Mouse (Mus musculus): ENCODE data around the gene Kirrel2. TPM values are rescaled to one million over a fixed set of nuclear protein-coding genes. Genes with fewer than 3 reads are reported as not detected.

Gene Kirrel2
- polyA plus RNA-seq, 1 experiment from 2014 or later, result 0.65 TPM

DNA sequence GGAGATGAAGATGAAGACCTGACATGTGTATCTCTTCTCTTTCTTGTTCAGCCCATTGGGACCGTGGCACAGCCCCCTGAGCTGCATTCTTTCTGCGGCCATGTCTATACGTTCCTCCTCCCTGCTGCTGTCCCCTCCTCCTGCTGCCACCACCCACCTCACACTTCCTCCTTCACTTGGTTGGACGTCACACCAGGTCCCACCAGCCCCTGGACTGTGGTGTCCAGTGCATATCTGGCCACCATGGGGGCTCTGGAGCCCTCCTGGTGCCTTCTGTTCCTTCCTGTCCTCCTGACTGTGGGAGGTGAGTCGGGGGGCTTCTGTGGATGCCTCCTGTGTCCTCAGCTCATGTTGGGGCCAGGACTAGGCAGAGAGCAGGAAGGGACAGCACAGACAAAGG, 43.9 kb downstream of the Kirrel2 start, which contains the start of gene Tyrobp:
Tyrobp (plus strand) TSS at position 165 of the 400 bp plus-strand sequence.
- ATAC-seq, result no peak
- Histone ChIP-seq H3K9me3 (replicated peaks; ENCODE audit: control insufficient read depth, low read length) (no peaks in the 10 kb centered on the region), H3K9ac (ENCODE audit: low read length) (no peak within 1 kb of the TSS), H3K4me2 (ENCODE audit: low read length) (no peak within 1 kb of the TSS), H3K4me1 (ENCODE audit: control insufficient read depth, insufficient read depth, low read length) (no peaks in the 10 kb centered on the region), H3K27ac (ENCODE audit: low read depth, low read length) (no peak within 1 kb of the TSS), H3K36me3 (ENCODE audit: control insufficient read depth, insufficient read depth, low read length) (no peaks in the 10 kb centered on the region), H3K4me3 (ENCODE audit: low read depth, low read length) (no peak within 1 kb of the TSS), H3K27me3 (replicated peaks; ENCODE audit: control insufficient read depth, insufficient read depth, low read length) (no peaks in the 10 kb centered on the region)
- no peak for DNase-seq (ENCODE audit: low spot score)
- WGBS, result 72% methylated on average over 5 of the region's 5 CpGs

DNA sequence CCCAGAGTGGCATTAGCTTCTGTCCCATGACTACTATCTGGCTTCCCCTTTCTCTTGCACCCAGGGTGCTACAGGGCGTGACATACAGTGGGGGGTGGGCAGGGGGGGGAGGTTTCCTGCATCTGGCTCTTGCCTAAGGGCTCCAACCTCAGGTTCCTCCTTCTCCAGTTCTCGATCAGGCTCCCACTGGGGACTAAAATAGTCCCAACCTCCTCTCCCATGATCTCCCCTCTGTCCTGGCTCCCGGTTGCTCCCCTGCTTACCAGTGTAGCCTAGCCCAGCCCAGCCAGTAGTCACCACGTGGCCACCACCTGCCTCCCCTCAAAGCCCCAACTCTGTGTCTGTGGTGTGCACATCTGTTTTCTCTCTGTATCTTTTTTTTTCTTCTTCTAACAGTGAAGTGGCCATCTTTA, 44.7 kb downstream of the Kirrel2 start:
- Histone ChIP-seq H3K9ac (ENCODE audit: low read length) (no peak overlapping the region), H3K4me3 (ENCODE audit: low read depth, low read length) (no peak overlapping the region), H3K4me1 (ENCODE audit: control insufficient read depth, insufficient read depth, low read length) (no peaks in the 10 kb centered on the region), H3K9me3 (replicated peaks; ENCODE audit: control insufficient read depth, low read length) (no peaks in the 10 kb centered on the region), H3K36me3 (ENCODE audit: control insufficient read depth, insufficient read depth, low read length) (no peaks in the 10 kb centered on the region), H3K27me3 (replicated peaks; ENCODE audit: control insufficient read depth, insufficient read depth, low read length) (no peaks in the 10 kb centered on the region), H3K27ac (ENCODE audit: low read depth, low read length) (no peak overlapping the region), H3K4me2 (ENCODE audit: low read length) (no peak overlapping the region)
- ATAC-seq (no peak), DNase-seq (ENCODE audit: low spot score) (no peak)
- WGBS, result 53% methylated on average over 3 of the region's 4 CpGs

GRCm38 (mm10) chr7:30411023-30411422, 46.5 kb downstream of the Kirrel2 start:
- Histone ChIP-seq H3K27ac (ENCODE audit: low read depth, low read length) (no peak overlapping the region), H3K4me3 (ENCODE audit: low read depth, low read length) (no peak overlapping the region), H3K27me3 (replicated peaks; ENCODE audit: control insufficient read depth, insufficient read depth, low read length) (no peaks in the 10 kb centered on the region), H3K9ac (ENCODE audit: low read length) (no peak overlapping the region), H3K4me2 (ENCODE audit: low read length) (no peak overlapping the region), H3K4me1 (ENCODE audit: control insufficient read depth, insufficient read depth, low read length) (no peaks in the 10 kb centered on the region), H3K36me3 (ENCODE audit: control insufficient read depth, insufficient read depth, low read length) (no peaks in the 10 kb centered on the region), H3K9me3 (replicated peaks; ENCODE audit: control insufficient read depth, low read length) (no peaks in the 10 kb centered on the region)
- no peak for DNase-seq (ENCODE audit: low spot score)
- WGBS, result 87% methylated on average over 3 of the region's 3 CpGs
- no peak for ATAC-seq

GRCm38 (mm10) chr7:30409789-30410188, 47.7 kb downstream of the Kirrel2 start:
- Histone ChIP-seq H3K9me3 (replicated peaks; ENCODE audit: control insufficient read depth, low read length) (no peaks in the 10 kb centered on the region), H3K4me1 (ENCODE audit: control insufficient read depth, insufficient read depth, low read length) (no peaks in the 10 kb centered on the region), H3K4me2 (ENCODE audit: low read length) (no peak overlapping the region), H3K27ac (ENCODE audit: low read depth, low read length) (no peak overlapping the region), H3K27me3 (replicated peaks; ENCODE audit: control insufficient read depth, insufficient read depth, low read length) (no peaks in the 10 kb centered on the region), H3K9ac (ENCODE audit: low read length) (no peak overlapping the region), H3K36me3 (ENCODE audit: control insufficient read depth, insufficient read depth, low read length) (no peaks in the 10 kb centered on the region), H3K4me3 (ENCODE audit: low read depth, low read length) (no peak overlapping the region)
- WGBS, result 77% methylated on average over 2 of the region's 2 CpGs
- DNase-seq (ENCODE audit: low spot score), result no peak
- no peak for ATAC-seq

GRCm38 (mm10) chr7:30408639-30409038, 48.9 kb downstream of the Kirrel2 start:
- WGBS, result 85% methylated on average over 3 of the region's 3 CpGs

DNA sequence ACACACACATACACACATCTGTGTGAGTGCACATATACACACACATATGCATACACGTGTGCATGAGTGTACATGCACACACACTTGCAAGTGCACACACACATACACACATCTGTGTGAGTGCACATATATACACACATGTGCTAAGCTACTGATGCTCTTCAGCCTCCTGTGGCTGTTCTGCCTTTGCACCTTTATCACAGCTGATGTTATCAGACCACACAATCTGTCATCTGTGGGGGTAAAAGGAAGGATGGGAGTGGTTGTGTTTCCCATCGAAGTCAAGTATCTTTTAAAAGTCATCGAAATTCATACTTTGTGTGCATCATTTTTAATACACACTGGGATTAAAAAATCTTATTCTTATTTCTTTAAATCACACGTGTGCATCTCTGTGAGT, 55.1 kb downstream of the Kirrel2 start:
- H3K4me2 ChIP-seq (ENCODE audit: low read length), result no peak overlapping the region
- H3K4me3 ChIP-seq (ENCODE audit: low read depth, low read length), result no peak overlapping the region
- H3K36me3 ChIP-seq (ENCODE audit: control insufficient read depth, insufficient read depth, low read length), result no peaks in the 10 kb centered on the region
- H3K27ac ChIP-seq (ENCODE audit: low read depth, low read length), result no peak overlapping the region
- H3K9ac ChIP-seq (ENCODE audit: low read length), result no peak overlapping the region
- ATAC-seq (no peak), DNase-seq (ENCODE audit: low spot score) (no peak)
- WGBS, result 75% methylated on average over 4 of the region's 4 CpGs
- H3K27me3 ChIP-seq (replicated peaks; ENCODE audit: control insufficient read depth, insufficient read depth, low read length), result no peaks in the 10 kb centered on the region
- no peaks in the 10 kb centered on the region for H3K9me3 ChIP-seq (replicated peaks; ENCODE audit: control insufficient read depth, low read length)
- H3K4me1 ChIP-seq (ENCODE audit: control insufficient read depth, insufficient read depth, low read length), result no peaks in the 10 kb centered on the region

More at GRCm38 (mm10) chr7:30408639-30409038, 48.9 kb downstream of the Kirrel2 start:
- DNase-seq (ENCODE audit: low spot score) (no peak), ATAC-seq (no peak)
- no peak overlapping the region for H3K4me3 ChIP-seq (ENCODE audit: low read depth, low read length)
- no peaks in the 10 kb centered on the region for H3K4me1 ChIP-seq (ENCODE audit: control insufficient read depth, insufficient read depth, low read length)
- no peaks in the 10 kb centered on the region for H3K36me3 ChIP-seq (ENCODE audit: control insufficient read depth, insufficient read depth, low read length)
- no peaks in the 10 kb centered on the region for H3K9me3 ChIP-seq (replicated peaks; ENCODE audit: control insufficient read depth, low read length)
- H3K4me2 ChIP-seq (ENCODE audit: low read length), result no peak overlapping the region
- no peak overlapping the region for H3K27ac ChIP-seq (ENCODE audit: low read depth, low read length)
- H3K9ac ChIP-seq (ENCODE audit: low read length), result no peak overlapping the region
- no peaks in the 10 kb centered on the region for H3K27me3 ChIP-seq (replicated peaks; ENCODE audit: control insufficient read depth, insufficient read depth, low read length)

DNA sequence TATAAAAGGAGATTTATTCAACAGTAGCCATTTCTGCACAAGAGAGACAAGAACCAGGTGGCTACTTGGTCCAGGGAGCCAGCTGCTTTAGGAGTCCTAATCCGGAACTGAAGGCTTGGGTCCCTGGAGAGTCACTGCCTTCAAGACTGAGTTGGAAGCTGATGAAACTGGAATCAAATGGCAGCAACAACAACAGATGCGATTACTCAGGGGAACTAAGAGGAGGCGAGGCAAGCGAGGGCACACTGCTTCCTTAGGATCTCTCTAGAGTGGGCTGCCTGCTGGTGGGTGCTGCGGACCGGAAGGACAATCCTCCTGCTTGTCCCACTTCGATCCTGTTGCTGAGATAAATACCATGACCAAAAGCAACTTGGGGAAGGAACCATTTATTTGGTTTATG, 57.8 kb downstream of the Kirrel2 start:
- DNase-seq (ENCODE audit: low spot score), result no peak
- ATAC-seq, result no peak
- H3K4me2 ChIP-seq (ENCODE audit: low read length), result no peak overlapping the region
- H3K4me1 ChIP-seq (ENCODE audit: control insufficient read depth, insufficient read depth, low read length), result no peaks in the 10 kb centered on the region
- no peaks in the 10 kb centered on the region for H3K36me3 ChIP-seq (ENCODE audit: control insufficient read depth, insufficient read depth, low read length)
- WGBS, result 62% methylated on average over 7 of the region's 7 CpGs
- no peak overlapping the region for H3K4me3 ChIP-seq (ENCODE audit: low read depth, low read length)
- no peaks in the 10 kb centered on the region for H3K27me3 ChIP-seq (replicated peaks; ENCODE audit: control insufficient read depth, insufficient read depth, low read length)
- H3K9me3 ChIP-seq (replicated peaks; ENCODE audit: control insufficient read depth, low read length), result no peaks in the 10 kb centered on the region
- H3K9ac ChIP-seq (ENCODE audit: low read length), result 0 out of 2 replicates have a peak overlapping the region, but pooled peaks have one; percentile 13
- H3K27ac ChIP-seq (ENCODE audit: low read depth, low read length), result no peak overlapping the region

Other genes with a start within 250 kb of the Kirrel2 start
- gene Polr2i, start 225.7 kb downstream of the Kirrel2 start, polyA plus RNA-seq (2014; fragmentation: Nextera tagmentation; extraction: Ambion mirVana), result 191 and 256 TPM in 2 replicates
- 376 and 384 TPM in 2 replicates for gene Tbcb, start 225.4 kb downstream of the Kirrel2 start, polyA plus RNA-seq (2014; fragmentation: Nextera tagmentation; extraction: Ambion mirVana)
- gene Ovol3, start 222.0 kb downstream of the Kirrel2 start, polyA plus RNA-seq (2014; fragmentation: Nextera tagmentation; extraction: Ambion mirVana), result not detected in 2 replicates
- 0.27 and 0.32 TPM in 2 replicates for gene Thap8, start 177.6 kb downstream of the Kirrel2 start, polyA plus RNA-seq (2014; fragmentation: Nextera tagmentation; extraction: Ambion mirVana)
- 5.6 and 5.8 TPM in 2 replicates for gene Wdr62, start 177.3 kb downstream of the Kirrel2 start, polyA plus RNA-seq (2014; fragmentation: Nextera tagmentation; extraction: Ambion mirVana)
- 142 and 174 TPM in 2 replicates for gene Clip3, start 166.0 kb downstream of the Kirrel2 start, polyA plus RNA-seq (2014; fragmentation: Nextera tagmentation; extraction: Ambion mirVana)
- gene Alkbh6, start 149.0 kb downstream of the Kirrel2 start, polyA plus RNA-seq (2014; fragmentation: Nextera tagmentation; extraction: Ambion mirVana), result 102 and 118 TPM in 2 replicates
- gene Syne4, start 142.9 kb downstream of the Kirrel2 start, polyA plus RNA-seq (2014; fragmentation: Nextera tagmentation; extraction: Ambion mirVana), result 3.6 and 3.7 TPM in 2 replicates
- gene E130208F15Rik, start 135.9 kb downstream of the Kirrel2 start, polyA plus RNA-seq (2014; fragmentation: Nextera tagmentation; extraction: Ambion mirVana), result not detected in 2 replicates
- gene Sdhaf1, start 133.8 kb downstream of the Kirrel2 start, polyA plus RNA-seq (2014; fragmentation: Nextera tagmentation; extraction: Ambion mirVana), result 18.7 and 23.8 TPM in 2 replicates
- 8.8 and 10.3 TPM in 2 replicates for gene Lrfn3, start 94.9 kb downstream of the Kirrel2 start, polyA plus RNA-seq (2014; fragmentation: Nextera tagmentation; extraction: Ambion mirVana)
- gene Tyrobp, start 43.9 kb downstream of the Kirrel2 start, polyA plus RNA-seq (2014; fragmentation: Nextera tagmentation; extraction: Ambion mirVana), result 31.1 and 31.3 TPM in 2 replicates
- gene Hcst, start 37.8 kb downstream of the Kirrel2 start, polyA plus RNA-seq (2014; fragmentation: Nextera tagmentation; extraction: Ambion mirVana), result 0.61 TPM in 1 of 2 replicates, not detected in the other
- gene Nfkbid, start 36.0 kb downstream of the Kirrel2 start, polyA plus RNA-seq (2014; fragmentation: Nextera tagmentation; extraction: Ambion mirVana), result 1.2 and 1.4 TPM in 2 replicates
- 467 and 579 TPM in 2 replicates for gene Aplp1, start 12.2 kb downstream of the Kirrel2 start, polyA plus RNA-seq (2014; fragmentation: Nextera tagmentation; extraction: Ambion mirVana)
- gene Nphs1, start 625 bp upstream of the Kirrel2 start, polyA plus RNA-seq (2014; fragmentation: Nextera tagmentation; extraction: Ambion mirVana), result 0.10 TPM in 1 of 2 replicates, not detected in the other
- not detected in 2 replicates for gene Prodh2, start 35.9 kb upstream of the Kirrel2 start, polyA plus RNA-seq (2014; fragmentation: Nextera tagmentation; extraction: Ambion mirVana)
- 63.5 and 98.4 TPM in 2 replicates for gene Arhgap33, start 77.4 kb upstream of the Kirrel2 start, polyA plus RNA-seq (2014; fragmentation: Nextera tagmentation; extraction: Ambion mirVana)
- gene Hspb6, start 94.5 kb upstream of the Kirrel2 start, polyA plus RNA-seq (2014; fragmentation: Nextera tagmentation; extraction: Ambion mirVana), result 8.6 and 10.1 TPM in 2 replicates
- gene Proser3, start 94.6 kb upstream of the Kirrel2 start, polyA plus RNA-seq (2014; fragmentation: Nextera tagmentation; extraction: Ambion mirVana), result 6.2 and 7.1 TPM in 2 replicates
- gene Lin37, start 102.1 kb upstream of the Kirrel2 start, polyA plus RNA-seq (2014; fragmentation: Nextera tagmentation; extraction: Ambion mirVana), result 47.6 and 59.0 TPM in 2 replicates
- gene U2af1l4, start 105.6 kb upstream of the Kirrel2 start, polyA plus RNA-seq (2014; fragmentation: Nextera tagmentation; extraction: Ambion mirVana), result 132 and 135 TPM in 2 replicates
- 7.0 and 10.7 TPM in 2 replicates for gene Gm49396, start 105.7 kb upstream of the Kirrel2 start, polyA plus RNA-seq (2014; fragmentation: Nextera tagmentation; extraction: Ambion mirVana)
- gene Psenen, start 105.9 kb upstream of the Kirrel2 start, polyA plus RNA-seq (2014; fragmentation: Nextera tagmentation; extraction: Ambion mirVana), result 121 and 143 TPM in 2 replicates
- gene Igflr1, start 107.7 kb upstream of the Kirrel2 start, polyA plus RNA-seq (2014; fragmentation: Nextera tagmentation; extraction: Ambion mirVana), result 1.7 and 6.4 TPM in 2 replicates
- gene Kmt2b, start 131.0 kb upstream of the Kirrel2 start, polyA plus RNA-seq (2014; fragmentation: Nextera tagmentation; extraction: Ambion mirVana), result 8.7 and 9.6 TPM in 2 replicates
- 0.12 and 0.34 TPM in 2 replicates for gene Zbtb32, start 141.2 kb upstream of the Kirrel2 start, polyA plus RNA-seq (2014; fragmentation: Nextera tagmentation; extraction: Ambion mirVana)
- gene Upk1a, start 155.2 kb upstream of the Kirrel2 start, polyA plus RNA-seq (2014; fragmentation: Nextera tagmentation; extraction: Ambion mirVana), result 0.20 and 0.25 TPM in 2 replicates
- gene Cox6b1, start 168.5 kb upstream of the Kirrel2 start, polyA plus RNA-seq (2014; fragmentation: Nextera tagmentation; extraction: Ambion mirVana), result 909 and 1,141 TPM in 2 replicates
- not detected in 2 replicates for gene Etv2, start 178.2 kb upstream of the Kirrel2 start, polyA plus RNA-seq (2014; fragmentation: Nextera tagmentation; extraction: Ambion mirVana)
- 120 and 133 TPM in 2 replicates for gene Rbm42, start 192.6 kb upstream of the Kirrel2 start, polyA plus RNA-seq (2014; fragmentation: Nextera tagmentation; extraction: Ambion mirVana)
- gene Haus5, start 207.3 kb upstream of the Kirrel2 start, polyA plus RNA-seq (2014; fragmentation: Nextera tagmentation; extraction: Ambion mirVana), result 32.9 and 35.8 TPM in 2 replicates
- gene Pmis2, start 213.9 kb upstream of the Kirrel2 start, polyA plus RNA-seq (2014; fragmentation: Nextera tagmentation; extraction: Ambion mirVana), result not detected in 2 replicates
- gene 2200002J24Rik, start 241.2 kb upstream of the Kirrel2 start, polyA plus RNA-seq (2014; fragmentation: Nextera tagmentation; extraction: Ambion mirVana), result not detected in 2 replicates